Mouse (Mus musculus): ENCODE data around the gene Cacna2d3. TPM values are rescaled to one million over a fixed set of nuclear protein-coding genes. Genes with fewer than 3 reads are reported as not detected.

The Cacna2d3 gene
- polyA plus RNA-seq, 1 experiment, result 4.6 TPM

DNA sequence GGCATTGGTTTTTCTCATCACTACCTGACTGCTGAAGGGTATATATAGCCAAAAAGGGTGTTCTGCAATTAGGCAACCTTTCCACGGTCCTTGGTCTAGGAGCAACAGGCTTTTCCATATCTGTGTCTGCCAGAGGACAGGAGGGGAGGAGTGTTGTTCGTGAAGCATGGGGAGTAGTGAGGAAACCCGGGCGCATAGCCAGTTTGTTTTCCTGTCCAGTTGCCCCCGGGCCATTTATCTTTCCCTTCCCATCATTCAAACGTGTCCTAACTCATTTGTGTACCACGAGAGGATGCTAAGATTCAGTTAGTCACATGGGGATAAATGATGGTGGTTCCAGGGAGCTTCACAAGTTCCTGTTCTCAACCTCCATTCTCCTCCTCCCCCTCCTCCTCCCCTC is 283.0 kb downstream of the Cacna2d3 start:
- no peak overlapping the region for H3K27ac ChIP-seq (ENCODE audit: control insufficient read depth, insufficient read depth, low read depth, low read length)
- no peak overlapping the region for H3K4me3 ChIP-seq (ENCODE audit: control insufficient read depth, low read depth, low read length)
- TF ChIP-seq POLR2A (IDR thresholded peaks at IDR 0.05; ENCODE audit: control insufficient read depth, low read depth, low read length) (no peak), CTCF (IDR thresholded peaks at IDR 0.05; ENCODE audit: control insufficient read depth, insufficient read depth, insufficient replicate concordance, low read depth, low read length) (no peak)
- H3K4me1 ChIP-seq (ENCODE audit: control insufficient read depth, insufficient read depth, low read length), result no peaks in the 10 kb centered on the region
- H3K36me3 ChIP-seq (ENCODE audit: control insufficient read depth, insufficient read depth, low read length), result no peaks in the 10 kb centered on the region
- no peaks in the 10 kb centered on the region for H3K27me3 ChIP-seq (ENCODE audit: control insufficient read depth, insufficient read depth, low read length)

DNA sequence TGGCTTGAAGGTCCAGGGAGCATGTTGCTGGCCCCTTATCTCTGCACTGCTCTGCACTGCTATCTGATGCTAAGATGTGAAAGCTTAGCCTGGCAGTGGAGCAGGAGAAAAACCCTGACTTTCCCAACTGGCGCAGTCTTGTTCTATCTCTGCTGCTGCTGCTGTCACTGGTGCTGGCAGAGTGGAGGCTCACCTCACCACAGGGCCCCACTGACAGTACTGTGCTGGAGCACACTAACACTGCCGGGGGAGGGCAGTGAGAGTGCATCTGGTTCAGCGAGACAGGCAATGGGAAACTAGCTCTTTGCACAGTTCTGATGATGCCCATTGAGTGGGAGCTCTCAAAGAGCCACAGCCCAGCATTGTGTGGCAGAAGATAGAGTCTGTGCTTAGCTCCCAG is 283.4 kb downstream of the Cacna2d3 start:
- H3K36me3 ChIP-seq (ENCODE audit: control insufficient read depth, insufficient read depth, low read length), result no peaks in the 10 kb centered on the region
- H3K27ac ChIP-seq (ENCODE audit: control insufficient read depth, insufficient read depth, low read depth, low read length), result no peak overlapping the region
- no peaks in the 10 kb centered on the region for H3K4me1 ChIP-seq (ENCODE audit: control insufficient read depth, insufficient read depth, low read length)
- H3K27me3 ChIP-seq (ENCODE audit: control insufficient read depth, insufficient read depth, low read length), result no peaks in the 10 kb centered on the region
- H3K4me3 ChIP-seq (ENCODE audit: control insufficient read depth, low read depth, low read length), result no peak overlapping the region
- TF ChIP-seq POLR2A (IDR thresholded peaks at IDR 0.05; ENCODE audit: control insufficient read depth, low read depth, low read length) (no peak), CTCF (IDR thresholded peaks at IDR 0.05; ENCODE audit: control insufficient read depth, insufficient read depth, insufficient replicate concordance, low read depth, low read length) (no peak)

- TF ChIP-seq POLR2A (IDR thresholded peaks at IDR 0.05; ENCODE audit: control insufficient read depth, low read depth, low read length) (no peak), CTCF (IDR thresholded peaks at IDR 0.05; ENCODE audit: control insufficient read depth, insufficient read depth, insufficient replicate concordance, low read depth, low read length) (no peak)
- H3K27ac ChIP-seq (ENCODE audit: control insufficient read depth, insufficient read depth, low read depth, low read length), result no peak overlapping the region
- H3K4me1 ChIP-seq (ENCODE audit: control insufficient read depth, insufficient read depth, low read length), result no peaks in the 10 kb centered on the region
These were observed 286.5 kb downstream of the Cacna2d3 start for GRCm38 (mm10) chr14:29435203-29435602.

DNA sequence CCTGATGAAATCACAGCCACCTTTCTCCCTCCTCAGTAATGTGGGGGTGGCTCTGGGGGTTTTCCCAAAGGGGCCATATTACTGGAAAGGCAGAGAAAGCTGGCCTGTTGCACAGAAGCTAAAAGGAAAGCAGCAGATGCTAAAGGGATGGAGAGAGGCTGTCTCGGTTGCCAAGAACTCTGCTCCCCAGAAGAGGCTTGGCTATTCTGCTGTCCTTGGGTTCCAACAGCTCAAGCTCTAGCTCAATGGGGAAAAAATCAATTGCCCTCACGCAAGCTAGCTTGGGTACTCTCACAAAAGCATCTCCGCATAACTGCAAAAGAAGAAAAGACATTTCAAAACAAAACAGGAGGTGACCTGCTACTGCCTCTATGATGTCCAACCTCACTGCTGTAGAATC is 287.9 kb downstream of the Cacna2d3 start:
- H3K27ac ChIP-seq (ENCODE audit: control insufficient read depth, insufficient read depth, low read depth, low read length), result no peak overlapping the region
- H3K36me3 ChIP-seq (ENCODE audit: control insufficient read depth, insufficient read depth, low read length), result no peaks in the 10 kb centered on the region
- no peaks in the 10 kb centered on the region for H3K4me1 ChIP-seq (ENCODE audit: control insufficient read depth, insufficient read depth, low read length)
- TF ChIP-seq CTCF (IDR thresholded peaks at IDR 0.05; ENCODE audit: control insufficient read depth, insufficient read depth, insufficient replicate concordance, low read depth, low read length), result no peak
- TF ChIP-seq POLR2A (IDR thresholded peaks at IDR 0.05; ENCODE audit: control insufficient read depth, low read depth, low read length), result no peak
- no peaks in the 10 kb centered on the region for H3K27me3 ChIP-seq (ENCODE audit: control insufficient read depth, insufficient read depth, low read length)
- H3K4me3 ChIP-seq (ENCODE audit: control insufficient read depth, low read depth, low read length), result no peak overlapping the region

More at GRCm38 (mm10) chr14:29435203-29435602, 286.5 kb downstream of the Cacna2d3 start:
- Histone ChIP-seq H3K4me3 (ENCODE audit: control insufficient read depth, low read depth, low read length) (no peak overlapping the region), H3K27me3 (ENCODE audit: control insufficient read depth, insufficient read depth, low read length) (no peaks in the 10 kb centered on the region), H3K36me3 (ENCODE audit: control insufficient read depth, insufficient read depth, low read length) (no peaks in the 10 kb centered on the region)

DNA sequence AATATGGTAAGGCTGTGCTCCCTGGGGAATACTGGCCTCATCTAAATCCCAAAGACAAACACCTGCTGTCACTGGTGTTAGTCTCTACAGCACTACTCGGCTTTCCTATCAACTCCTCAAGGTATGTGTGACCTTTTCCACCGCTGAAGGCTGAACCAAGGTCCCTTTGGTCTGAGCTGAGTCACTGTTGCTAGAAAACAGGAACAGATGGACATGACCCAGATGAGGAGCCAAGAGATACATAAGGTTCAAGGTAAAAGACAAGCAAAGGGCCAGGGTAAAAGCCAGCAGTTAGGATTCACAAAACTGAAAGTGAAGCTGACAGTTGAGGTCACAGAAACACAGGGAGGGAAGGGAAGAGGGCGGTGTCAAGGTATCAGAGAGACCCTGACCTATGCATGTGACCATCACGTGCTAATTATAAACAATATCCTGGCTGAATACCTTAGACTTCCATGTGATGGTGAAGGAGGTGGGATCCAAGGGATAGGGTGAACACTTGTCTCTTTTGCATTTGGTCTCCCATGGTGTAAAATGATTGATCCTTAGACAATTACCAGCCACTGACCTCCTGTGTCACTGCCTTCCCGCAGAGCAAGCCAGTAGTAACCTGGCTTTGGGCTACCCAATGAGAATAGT is 288.5 kb downstream of the Cacna2d3 start:
- Histone ChIP-seq H3K27ac (ENCODE audit: control insufficient read depth, insufficient read depth, low read depth, low read length) (no peak overlapping the region), H3K4me3 (ENCODE audit: control insufficient read depth, low read depth, low read length) (no peak overlapping the region), H3K4me1 (ENCODE audit: control insufficient read depth, insufficient read depth, low read length) (no peaks in the 10 kb centered on the region), H3K36me3 (ENCODE audit: control insufficient read depth, insufficient read depth, low read length) (no peaks in the 10 kb centered on the region), H3K27me3 (ENCODE audit: control insufficient read depth, insufficient read depth, low read length) (no peaks in the 10 kb centered on the region)
- no peak for TF ChIP-seq POLR2A (IDR thresholded peaks at IDR 0.05; ENCODE audit: control insufficient read depth, low read depth, low read length)
- no peak for TF ChIP-seq CTCF (IDR thresholded peaks at IDR 0.05; ENCODE audit: control insufficient read depth, insufficient read depth, insufficient replicate concordance, low read depth, low read length)

- no peak overlapping the region for H3K4me3 ChIP-seq (ENCODE audit: control insufficient read depth, low read depth, low read length)
- H3K27me3 ChIP-seq (ENCODE audit: control insufficient read depth, insufficient read depth, low read length), result no peaks in the 10 kb centered on the region
- no peak overlapping the region for H3K27ac ChIP-seq (ENCODE audit: control insufficient read depth, insufficient read depth, low read depth, low read length)
- no peaks in the 10 kb centered on the region for H3K4me1 ChIP-seq (ENCODE audit: control insufficient read depth, insufficient read depth, low read length)
- no peak for TF ChIP-seq CTCF (IDR thresholded peaks at IDR 0.05; ENCODE audit: control insufficient read depth, insufficient read depth, insufficient replicate concordance, low read depth, low read length)
- TF ChIP-seq POLR2A (IDR thresholded peaks at IDR 0.05; ENCODE audit: control insufficient read depth, low read depth, low read length), result no peak
- no peaks in the 10 kb centered on the region for H3K36me3 ChIP-seq (ENCODE audit: control insufficient read depth, insufficient read depth, low read length)
These were observed 291.9 kb downstream of the Cacna2d3 start for GRCm38 (mm10) chr14:29429788-29430187.

GRCm38 (mm10) chr14:29425666-29426065 is 296.0 kb downstream of the Cacna2d3 start:
- TF ChIP-seq CTCF (IDR thresholded peaks at IDR 0.05; ENCODE audit: control insufficient read depth, insufficient read depth, insufficient replicate concordance, low read depth, low read length) (no peak), POLR2A (IDR thresholded peaks at IDR 0.05; ENCODE audit: control insufficient read depth, low read depth, low read length) (no peak)
- no peak overlapping the region for H3K4me3 ChIP-seq (ENCODE audit: control insufficient read depth, low read depth, low read length)
- no peaks in the 10 kb centered on the region for H3K27me3 ChIP-seq (ENCODE audit: control insufficient read depth, insufficient read depth, low read length)
- H3K36me3 ChIP-seq (ENCODE audit: control insufficient read depth, insufficient read depth, low read length), result no peaks in the 10 kb centered on the region
- H3K27ac ChIP-seq (ENCODE audit: control insufficient read depth, insufficient read depth, low read depth, low read length), result no peak overlapping the region
- H3K4me1 ChIP-seq (ENCODE audit: control insufficient read depth, insufficient read depth, low read length), result no peaks in the 10 kb centered on the region

Data from testis, adult 2 months (tissue).